Mouse (Mus musculus): ENCODE results near the gene Nt5c. TPM values are rescaled to one million over a fixed set of nuclear protein-coding genes. Genes with fewer than 3 reads are reported as not detected.
"Not testable (repeated sequence)": the region's sequence is repeated elsewhere in the genome, so short reads cannot be mapped to it uniquely, and the experiment has no call there.

The Nt5c gene
- total and polyA plus RNA-seq, 2 experiments: 32.6 to 39.2 TPM

DNA sequence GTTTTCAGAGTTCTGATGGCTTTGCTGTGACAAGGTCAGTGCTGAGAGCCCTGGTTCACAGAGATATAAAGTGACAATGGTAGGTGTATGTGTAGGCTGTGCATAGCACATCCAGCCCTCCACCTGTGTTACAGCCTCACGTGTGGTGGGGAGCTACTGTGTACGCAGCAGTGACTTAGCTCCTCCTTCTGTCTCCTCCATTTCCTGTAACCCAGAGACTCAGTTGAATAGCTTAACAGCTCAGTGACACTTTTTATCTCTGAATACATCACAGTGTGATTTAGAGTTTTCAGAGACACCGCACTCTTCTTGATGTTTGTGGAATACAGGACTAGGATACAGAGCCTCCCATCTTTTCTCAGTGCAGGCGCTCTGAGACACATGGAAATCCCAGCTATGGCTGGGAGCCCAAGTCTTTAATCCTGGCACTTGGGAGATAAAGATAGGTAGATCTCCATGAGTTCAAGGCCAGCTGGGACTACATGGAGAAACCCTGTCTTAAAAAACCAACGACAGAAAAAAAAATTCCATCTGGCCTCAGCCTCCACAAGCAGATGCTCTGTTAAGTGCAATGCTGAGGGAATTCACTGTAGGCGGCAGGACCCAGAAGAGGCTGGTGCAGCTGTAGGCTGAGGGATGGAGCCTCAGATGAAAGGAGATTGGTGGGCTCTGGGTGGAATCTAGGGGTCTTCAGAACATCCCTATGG is 10.0 kb downstream of the Nt5c start:
- no peak for DNase-seq (ENCODE audit: extremely low read depth, low read depth, low spot score)
- WGBS: 86% methylated on average over 6 of the region's 6 CpGs
- Histone ChIP-seq H3K27me3 (ENCODE audit: control insufficient read depth, insufficient read depth, low read length) (no peaks in the 10 kb centered on the region), H3K79me2 (ENCODE audit: control insufficient read depth, insufficient read depth, low read length) (peaks cover 4% of the 10 kb centered on the region; the same call in 1 of the 2 replicates), H3K4me1 (ENCODE audit: control insufficient read depth, insufficient read depth, low read length) (no peaks in the 10 kb centered on the region), H3K27ac (replicated peaks; ENCODE audit: insufficient read depth, low read depth, low read length) (no peak overlapping the region), H3K4me3 (ENCODE audit: insufficient read depth, low read depth, low read length) (no peak overlapping the region), H3K9ac (ENCODE audit: low read depth, low read length) (no peak overlapping the region), H3K36me3 (ENCODE audit: control insufficient read depth, insufficient read depth, low read length) (no peaks in the 10 kb centered on the region)
- TF ChIP-seq CTCF (IDR thresholded peaks at IDR 0.05; ENCODE audit: low read depth, low read length) (no peak), POLR2A (IDR thresholded peaks at IDR 0.05; ENCODE audit: extremely low read depth, insufficient read depth, low read length) (no peak)

- WGBS: 75% methylated on average over 9 of the region's 9 CpGs
- no peaks in the 10 kb centered on the region for H3K36me3 ChIP-seq (ENCODE audit: control insufficient read depth, insufficient read depth, low read length)
- no peaks in the 10 kb centered on the region for H3K27me3 ChIP-seq (ENCODE audit: control insufficient read depth, insufficient read depth, low read length)
- no peak overlapping the region for H3K27ac ChIP-seq (replicated peaks; ENCODE audit: insufficient read depth, low read depth, low read length)
- TF ChIP-seq CTCF (IDR thresholded peaks at IDR 0.05; ENCODE audit: low read depth, low read length) (no peak), POLR2A (IDR thresholded peaks at IDR 0.05; ENCODE audit: extremely low read depth, insufficient read depth, low read length) (no peak)
- H3K79me2 ChIP-seq (ENCODE audit: control insufficient read depth, insufficient read depth, low read length): peaks cover 11% of the 10 kb centered on the region; the same call in 1 of the 2 replicates
- no peak for DNase-seq (ENCODE audit: extremely low read depth, low read depth, low spot score)
- H3K4me3 ChIP-seq (ENCODE audit: insufficient read depth, low read depth, low read length): no peak overlapping the region
- no peak overlapping the region for H3K9ac ChIP-seq (ENCODE audit: low read depth, low read length)
- H3K4me1 ChIP-seq (ENCODE audit: control insufficient read depth, insufficient read depth, low read length): peaks cover 9% of the 10 kb centered on the region
Observed at GRCm38 (mm10) chr11:115478296-115478938, 13.2 kb downstream of the Nt5c start.

DNA sequence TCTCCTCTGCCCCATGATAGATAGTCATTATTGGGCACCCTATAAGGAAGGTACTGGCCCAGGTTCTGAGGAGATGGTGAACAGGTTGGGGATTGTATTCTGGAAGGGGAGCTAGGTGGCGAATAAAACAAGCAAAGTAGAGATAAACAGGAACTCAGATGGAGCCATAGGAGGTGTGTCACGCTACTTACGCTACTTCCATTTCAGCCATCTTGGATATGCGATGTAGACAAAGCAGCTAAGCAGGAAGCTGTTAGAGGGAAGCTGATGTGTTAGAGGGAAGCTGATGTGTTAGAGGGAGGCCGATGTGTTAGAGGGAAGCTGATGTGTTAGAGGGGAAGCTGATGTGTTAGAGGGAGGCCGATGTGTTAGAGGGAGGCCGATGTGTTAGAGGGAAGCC is 14.3 kb downstream of the Nt5c start:
- H3K9ac ChIP-seq (ENCODE audit: low read depth, low read length); H3K27ac ChIP-seq (replicated peaks; ENCODE audit: insufficient read depth, low read depth, low read length); H3K27me3 ChIP-seq (ENCODE audit: control insufficient read depth, insufficient read depth, low read length); H3K36me3 ChIP-seq (ENCODE audit: control insufficient read depth, insufficient read depth, low read length): not testable (repeated sequence)
- Histone ChIP-seq H3K4me3 (ENCODE audit: insufficient read depth, low read depth, low read length) (0 out of 2 replicates have a peak overlapping the region, but pooled peaks have one; percentile 3), H3K4me1 (ENCODE audit: control insufficient read depth, insufficient read depth, low read length) (peaks cover 11% of the 10 kb centered on the region), H3K79me2 (ENCODE audit: control insufficient read depth, insufficient read depth, low read length) (peaks cover 11% of the 10 kb centered on the region; the same call in 1 of the 2 replicates)
- DNase-seq (ENCODE audit: extremely low read depth, low read depth, low spot score): peak; percentile 37
- 78% methylated on average over 7 of the region's 7 CpGs for WGBS

GRCm38 (mm10) chr11:115476630-115477029 is 15.0 kb downstream of the Nt5c start:
- not testable (repeated sequence) for H3K27ac ChIP-seq (replicated peaks; ENCODE audit: insufficient read depth, low read depth, low read length)

GRCm38 (mm10) chr11:115475758-115476237 is 15.9 kb downstream of the Nt5c start:
- DNase-seq (ENCODE audit: extremely low read depth, low read depth, low spot score): no peak
- H3K4me3 ChIP-seq (ENCODE audit: insufficient read depth, low read depth, low read length): peak overlapping the region; percentile 95
- peaks cover 16% of the 10 kb centered on the region for H3K4me1 ChIP-seq (ENCODE audit: control insufficient read depth, insufficient read depth, low read length)
- no peaks in the 10 kb centered on the region for H3K36me3 ChIP-seq (ENCODE audit: control insufficient read depth, insufficient read depth, low read length)
- 2% methylated on average over 28 of the region's 28 CpGs for WGBS
- TF ChIP-seq CTCF (IDR thresholded peaks at IDR 0.05; ENCODE audit: low read depth, low read length) (no peak), POLR2A (IDR thresholded peaks at IDR 0.05; ENCODE audit: extremely low read depth, insufficient read depth, low read length) (no peak)
- peaks cover 11% of the 10 kb centered on the region; the same call in 1 of the 2 replicates for H3K79me2 ChIP-seq (ENCODE audit: control insufficient read depth, insufficient read depth, low read length)
- peak overlapping the region; percentile 82 for H3K9ac ChIP-seq (ENCODE audit: low read depth, low read length)
- H3K27me3 ChIP-seq (ENCODE audit: control insufficient read depth, insufficient read depth, low read length): no peaks in the 10 kb centered on the region
- peak overlapping the region; percentile 29 for H3K27ac ChIP-seq (replicated peaks; ENCODE audit: insufficient read depth, low read depth, low read length)

More at GRCm38 (mm10) chr11:115476630-115477029, 15.0 kb downstream of the Nt5c start:
- peaks cover 11% of the 10 kb centered on the region; the same call in 1 of the 2 replicates for H3K79me2 ChIP-seq (ENCODE audit: control insufficient read depth, insufficient read depth, low read length)
- not testable (repeated sequence) for H3K27me3 ChIP-seq (ENCODE audit: control insufficient read depth, insufficient read depth, low read length); H3K9ac ChIP-seq (ENCODE audit: low read depth, low read length); H3K36me3 ChIP-seq (ENCODE audit: control insufficient read depth, insufficient read depth, low read length); DNase-seq (ENCODE audit: extremely low read depth, low read depth, low spot score)
- H3K4me1 ChIP-seq (ENCODE audit: control insufficient read depth, insufficient read depth, low read length): peaks cover 16% of the 10 kb centered on the region
- WGBS: 28% methylated on average over 4 of the region's 4 CpGs
- H3K4me3 ChIP-seq (ENCODE audit: insufficient read depth, low read depth, low read length): peak overlapping the region; percentile 15; the same call in 1 of the 2 replicates
